Mouse (Mus musculus): ENCODE results near the gene Krtap10-4. TPM values are rescaled to one million over a fixed set of nuclear protein-coding genes. Genes with fewer than 3 reads are reported as not detected.
"Not testable (repeated sequence)": the region's sequence is repeated elsewhere in the genome, so short reads cannot be mapped to it uniquely, and the experiment has no call there.

Krtap10-4 gene
- polyA plus RNA-seq, 1 experiment from 2014 or later, result not detected

GRCm38 (mm10) chr10:77818523-77818922, 8.4 kb downstream of the Krtap10-4 start:
- Histone ChIP-seq H3K27me3 (ENCODE audit: insufficient read depth, low read length) (no peaks in the 10 kb centered on the region), H3K9ac (ENCODE audit: low read depth, low read length) (no peak overlapping the region), H3K4me3 (replicated peaks; ENCODE audit: low read depth, low read length) (no peak overlapping the region), H3K9me3 (replicated peaks; ENCODE audit: low read length) (no peaks in the 10 kb centered on the region), H3K36me3 (ENCODE audit: insufficient read depth, low read length) (no peaks in the 10 kb centered on the region), H3K4me2 (ENCODE audit: low read length) (no peak overlapping the region), H3K4me1 (replicated peaks; ENCODE audit: insufficient read depth, low read length) (no peaks in the 10 kb centered on the region), H3K27ac (no peak overlapping the region)
- DNase-seq (ENCODE audit: low spot score) (no peak), ATAC-seq (replicated peaks; ENCODE audit: low FRiP score, low read depth) (no peak)
- 94% methylated on average over 4 of the region's 4 CpGs for WGBS
- no peak for TF ChIP-seq CTCF (IDR thresholded peaks at IDR 0.05; ENCODE audit: low read depth)

- Histone ChIP-seq H3K27me3 (ENCODE audit: insufficient read depth, low read length) (no peaks in the 10 kb centered on the region), H3K27ac (no peak overlapping the region), H3K9me3 (replicated peaks; ENCODE audit: low read length) (no peaks in the 10 kb centered on the region), H3K9ac (ENCODE audit: low read depth, low read length) (no peak overlapping the region), H3K4me3 (replicated peaks; ENCODE audit: low read depth, low read length) (no peak overlapping the region), H3K4me1 (replicated peaks; ENCODE audit: insufficient read depth, low read length) (no peaks in the 10 kb centered on the region), H3K4me2 (ENCODE audit: low read length) (no peak overlapping the region), H3K36me3 (ENCODE audit: insufficient read depth, low read length) (no peaks in the 10 kb centered on the region)
- peak; percentile 58; the same call in 1 of the 2 replicates for TF ChIP-seq CTCF (IDR thresholded peaks at IDR 0.05; ENCODE audit: low read depth)
- DNase-seq (ENCODE audit: low spot score) (no peak), ATAC-seq (replicated peaks; ENCODE audit: low FRiP score, low read depth) (no peak)
- 37% methylated on average over 5 of the region's 5 CpGs for WGBS
Observed at GRCm38 (mm10) chr10:77815514-77815913, 11.4 kb downstream of the Krtap10-4 start.

GRCm38 (mm10) chr10:77814382-77814781, 12.5 kb downstream of the Krtap10-4 start, which contains the start of gene Gm2696:
Gene Gm2696 (plus strand): TSS chr10:77814682.
- H3K36me3 ChIP-seq (ENCODE audit: insufficient read depth, low read length), result no peaks in the 10 kb centered on the region
- H3K4me3 ChIP-seq (replicated peaks; ENCODE audit: low read depth, low read length), result no peak within 1 kb of the TSS
- 59% methylated on average over 4 of the region's 4 CpGs for WGBS
- DNase-seq (ENCODE audit: low spot score), result no peak
- ATAC-seq (replicated peaks; ENCODE audit: low FRiP score, low read depth), result no peak
- no peak within 1 kb of the TSS for H3K9ac ChIP-seq (ENCODE audit: low read depth, low read length)
- no peaks in the 10 kb centered on the region for H3K4me1 ChIP-seq (replicated peaks; ENCODE audit: insufficient read depth, low read length)
- no peaks in the 10 kb centered on the region for H3K27me3 ChIP-seq (ENCODE audit: insufficient read depth, low read length)
- no peak within 1 kb of the TSS for H3K4me2 ChIP-seq (ENCODE audit: low read length)
- H3K9me3 ChIP-seq (replicated peaks; ENCODE audit: low read length), result no peaks in the 10 kb centered on the region
- no peak within 1 kb of the TSS for H3K27ac ChIP-seq
- no peak for TF ChIP-seq CTCF (IDR thresholded peaks at IDR 0.05; ENCODE audit: low read depth)

GRCm38 (mm10) chr10:77811743-77812142, 15.2 kb downstream of the Krtap10-4 start, which contains the start of gene Gm9507:
Gene Gm9507 (minus strand): TSS chr10:77811843.
- WGBS, result 67% methylated on average over 5 of the region's 5 CpGs
- Histone ChIP-seq H3K9me3 (replicated peaks; ENCODE audit: low read length) (no peaks in the 10 kb centered on the region), H3K4me1 (replicated peaks; ENCODE audit: insufficient read depth, low read length) (no peaks in the 10 kb centered on the region), H3K4me3 (replicated peaks; ENCODE audit: low read depth, low read length) (no peak within 1 kb of the TSS), H3K36me3 (ENCODE audit: insufficient read depth, low read length) (no peaks in the 10 kb centered on the region), H3K27me3 (ENCODE audit: insufficient read depth, low read length) (no peaks in the 10 kb centered on the region), H3K9ac (ENCODE audit: low read depth, low read length) (no peak within 1 kb of the TSS), H3K4me2 (ENCODE audit: low read length) (no peak within 1 kb of the TSS), H3K27ac (no peak within 1 kb of the TSS)
- no peak for TF ChIP-seq CTCF (IDR thresholded peaks at IDR 0.05; ENCODE audit: low read depth)
- ATAC-seq (replicated peaks; ENCODE audit: low FRiP score, low read depth), result no peak
- no peak for DNase-seq (ENCODE audit: low spot score)

GRCm38 (mm10) chr10:77804095-77804494, 22.8 kb downstream of the Krtap10-4 start:
- Histone ChIP-seq H3K27me3 (ENCODE audit: insufficient read depth, low read length) (no peaks in the 10 kb centered on the region), H3K4me1 (replicated peaks; ENCODE audit: insufficient read depth, low read length) (no peaks in the 10 kb centered on the region), H3K4me2 (ENCODE audit: low read length) (no peak overlapping the region), H3K4me3 (replicated peaks; ENCODE audit: low read depth, low read length) (no peak overlapping the region), H3K36me3 (ENCODE audit: insufficient read depth, low read length) (no peaks in the 10 kb centered on the region), H3K27ac (no peak overlapping the region), H3K9me3 (replicated peaks; ENCODE audit: low read length) (no peaks in the 10 kb centered on the region), H3K9ac (ENCODE audit: low read depth, low read length) (no peak overlapping the region)
- ATAC-seq (replicated peaks; ENCODE audit: low FRiP score, low read depth) (no peak), DNase-seq (ENCODE audit: low spot score) (no peak)
- WGBS, result 69% methylated on average over 3 of the region's 3 CpGs
- TF ChIP-seq CTCF (IDR thresholded peaks at IDR 0.05; ENCODE audit: low read depth), result no peak

- no peak within 1 kb of the TSS for H3K27ac ChIP-seq
- H3K4me2 ChIP-seq (ENCODE audit: low read length), result no peak within 1 kb of the TSS
- ATAC-seq (replicated peaks; ENCODE audit: low FRiP score, low read depth), result no peak
- no peaks in the 10 kb centered on the region for H3K36me3 ChIP-seq (ENCODE audit: insufficient read depth, low read length)
- H3K27me3 ChIP-seq (ENCODE audit: insufficient read depth, low read length), result no peaks in the 10 kb centered on the region
- no peak within 1 kb of the TSS for H3K9ac ChIP-seq (ENCODE audit: low read depth, low read length)
- H3K9me3 ChIP-seq (replicated peaks; ENCODE audit: low read length), result no peaks in the 10 kb centered on the region
- H3K4me3 ChIP-seq (replicated peaks; ENCODE audit: low read depth, low read length), result no peak within 1 kb of the TSS
- no peak for TF ChIP-seq CTCF (IDR thresholded peaks at IDR 0.05; ENCODE audit: low read depth)
- no peaks in the 10 kb centered on the region for H3K4me1 ChIP-seq (replicated peaks; ENCODE audit: insufficient read depth, low read length)
- no peak for DNase-seq (ENCODE audit: low spot score)
- 45% methylated on average over 8 of the region's 8 CpGs for WGBS
Observed at GRCm38 (mm10) chr10:77798921-77799508, 27.9 kb downstream of the Krtap10-4 start, which contains the start of gene Gm19668. Gene Gm19668 (minus strand): TSS chr10:77799133.

- not testable (repeated sequence) for H3K9ac ChIP-seq (ENCODE audit: low read depth, low read length); DNase-seq (ENCODE audit: low spot score); H3K4me1 ChIP-seq (replicated peaks; ENCODE audit: insufficient read depth, low read length); H3K9me3 ChIP-seq (replicated peaks; ENCODE audit: low read length); H3K36me3 ChIP-seq (ENCODE audit: insufficient read depth, low read length); H3K4me3 ChIP-seq (replicated peaks; ENCODE audit: low read depth, low read length); ATAC-seq (replicated peaks; ENCODE audit: low FRiP score, low read depth); H3K27me3 ChIP-seq (ENCODE audit: insufficient read depth, low read length); H3K27ac ChIP-seq; H3K4me2 ChIP-seq (ENCODE audit: low read length)
- 67% methylated on average over 2 of the region's 3 CpGs for WGBS
Observed at GRCm38 (mm10) chr10:77798164-77798920, 28.6 kb downstream of the Krtap10-4 start.
